Mouse (Mus musculus): ENCODE results near the gene Kpna4. TPM values are rescaled to one million over a fixed set of nuclear protein-coding genes. Genes with fewer than 3 reads are reported as not detected.

Gene Kpna4
- total RNA-seq (2021): 10 to 100 TPM; 50.0 to 54.8 TPM
- long read RNA-seq, experiment 1, full-length matches to known transcripts: 12 of 14 reads
- long read RNA-seq, experiment 1, partial matches to known transcripts: 1 of 14 reads
- long read RNA-seq, experiment 1, other reads (novel, unspliced or antisense): 1 of 14 reads
- long read RNA-seq, experiment 2, full-length matches to known transcripts: 34 of 42 reads
- long read RNA-seq, experiment 2, partial matches to known transcripts: 2 of 42 reads
- long read RNA-seq, experiment 2, other reads (novel, unspliced or antisense): 6 of 42 reads

DNA sequence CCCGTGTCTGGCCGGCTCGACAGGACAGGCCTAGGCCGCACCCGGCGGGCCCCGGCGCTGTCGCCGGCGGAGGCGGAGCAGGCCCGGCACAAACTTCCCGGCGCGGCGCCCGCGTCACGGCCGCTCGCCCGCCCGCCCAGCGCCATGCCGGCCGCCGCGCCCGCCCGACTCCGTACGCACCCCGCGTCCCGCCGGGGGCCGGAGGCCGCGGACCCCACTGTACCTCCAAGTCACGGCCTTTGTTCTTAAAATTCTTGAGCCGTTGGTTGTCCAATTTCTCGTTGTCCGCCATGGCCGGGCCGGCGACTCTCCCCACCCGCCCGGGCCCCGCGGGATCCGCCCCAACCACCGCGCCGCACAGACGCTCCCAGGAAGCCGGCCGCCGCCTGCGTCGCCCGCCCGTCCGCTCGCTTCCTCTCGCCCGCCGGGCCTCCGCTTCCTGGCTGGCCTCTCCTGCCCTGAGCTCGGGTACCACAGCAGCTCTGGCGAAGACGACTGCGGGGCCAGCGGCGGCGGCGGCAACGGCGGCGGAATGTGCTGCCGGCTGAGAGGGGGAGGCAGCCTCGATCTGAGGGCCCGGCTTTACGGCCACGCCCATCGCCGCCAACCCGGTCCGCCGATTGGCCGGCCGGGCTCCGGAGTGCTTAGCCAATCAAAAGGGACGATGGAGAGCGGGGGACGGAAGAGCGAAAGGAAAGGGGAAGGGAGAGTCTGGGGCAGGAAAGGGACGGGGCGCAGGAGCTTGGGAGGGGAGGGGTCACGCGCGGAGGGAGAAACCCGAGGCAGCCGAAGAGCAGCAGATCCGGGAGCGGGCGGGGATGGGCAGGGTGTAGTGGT is at the start of gene Kpna4:
Kpna4 (minus strand) TSS at position 605 of the 837 bp plus-strand sequence.
- peak; percentile 86 to 88 for DNase-seq (ENCODE audit: low spot score in 2 of 2)

GRCm38 (mm10) chr3:69175229-69175628 is 48.3 kb upstream of the Kpna4 start:
- no peak for DNase-seq (ENCODE audit: low spot score in 2 of 2)

DNA sequence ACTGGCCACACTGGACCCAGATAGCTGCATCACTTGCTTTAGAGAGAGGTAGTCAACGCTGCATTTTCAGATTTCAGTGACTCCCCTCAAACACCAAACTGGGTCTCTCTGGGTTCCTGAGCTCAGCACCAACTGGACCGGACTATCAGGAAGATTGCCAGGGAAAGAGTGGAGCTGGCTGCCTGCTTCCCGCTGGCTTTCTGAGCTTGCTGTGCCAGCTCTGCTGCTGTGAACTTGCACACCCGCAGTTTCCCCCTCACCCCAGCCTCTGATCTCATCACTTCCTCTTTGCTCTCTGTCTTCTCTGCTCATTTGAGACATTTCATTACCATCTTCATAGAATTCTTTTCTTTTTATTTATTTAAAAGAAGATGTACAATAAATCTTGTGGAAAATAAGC is 44.2 kb upstream of the Kpna4 start:
- DNase-seq (ENCODE audit: low spot score in 2 of 2): no peak

DNA sequence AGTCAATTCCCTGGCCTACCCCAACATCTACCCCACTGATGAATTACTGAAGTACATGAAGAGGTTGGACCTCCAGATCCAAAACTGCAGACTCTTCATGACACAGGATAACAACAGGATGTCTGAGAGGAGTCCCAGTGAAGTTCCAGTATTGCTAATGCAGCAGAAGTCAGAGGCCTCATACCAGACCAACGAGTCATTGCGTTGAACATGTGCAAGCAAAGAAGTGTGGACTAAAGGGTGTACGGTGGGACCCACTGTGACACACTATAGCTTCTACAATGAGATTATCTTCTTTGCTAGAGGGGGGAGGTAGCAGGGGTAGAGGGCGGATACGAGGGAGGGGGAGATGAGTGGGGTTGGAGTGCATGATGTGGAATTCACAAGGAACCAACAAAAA is 42.9 kb upstream of the Kpna4 start:
- no peak for DNase-seq (ENCODE audit: low spot score in 2 of 2)

- DNase-seq (ENCODE audit: low spot score in 2 of 2): no peak
Observed at GRCm38 (mm10) chr3:69168724-69169123, 41.8 kb upstream of the Kpna4 start.

GRCm38 (mm10) chr3:69163057-69163456 is 36.1 kb upstream of the Kpna4 start:
- no peak for DNase-seq (ENCODE audit: low spot score in 2 of 2)

DNA sequence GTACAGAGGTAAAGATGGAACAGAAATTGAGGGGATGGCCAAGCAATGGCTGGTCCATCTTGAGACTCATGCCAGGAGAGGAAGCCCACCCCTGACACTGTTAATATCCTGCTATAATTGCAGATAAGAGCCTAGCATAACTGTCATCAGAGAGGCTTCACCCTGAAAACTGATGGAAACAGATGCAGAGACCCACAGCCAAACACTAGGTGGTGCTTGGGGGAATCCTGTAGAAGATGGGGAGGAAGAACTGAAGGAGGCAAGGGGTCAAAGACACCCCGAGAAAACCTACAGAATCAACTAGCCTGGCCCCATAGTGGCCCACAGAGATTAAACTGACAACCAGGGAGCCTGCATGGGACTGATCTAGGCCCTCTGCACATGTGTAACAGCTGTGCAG is 33.5 kb upstream of the Kpna4 start:
- no peak for DNase-seq (ENCODE audit: low spot score in 2 of 2)

DNA sequence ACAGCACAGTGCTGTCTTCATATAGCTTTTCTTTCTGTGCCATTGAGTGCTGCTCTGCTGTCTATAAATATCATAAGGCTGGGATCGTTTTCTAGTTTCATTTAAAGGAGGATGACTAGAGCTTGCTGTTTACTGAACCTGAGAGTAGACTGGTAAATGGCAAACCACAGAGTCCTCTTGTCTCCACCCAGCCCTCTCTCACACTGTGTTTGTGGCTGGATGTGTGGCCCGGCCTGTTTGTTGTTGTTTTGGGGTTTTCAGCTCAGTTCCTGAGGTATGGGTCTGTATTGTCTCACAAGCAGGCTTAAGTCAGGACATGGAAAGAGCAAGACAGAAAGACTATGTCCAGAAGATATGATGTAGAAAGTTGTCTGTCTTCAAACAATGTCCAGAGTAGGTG is 32.6 kb upstream of the Kpna4 start:
- DNase-seq (ENCODE audit: low spot score in 2 of 2): no peak

GRCm38 (mm10) chr3:69157886-69158285 is 31.0 kb upstream of the Kpna4 start:
- DNase-seq (ENCODE audit: low spot score in 2 of 2): no peak

GRCm38 (mm10) chr3:69156484-69156883 is 29.6 kb upstream of the Kpna4 start:
- DNase-seq (ENCODE audit: low spot score in 2 of 2): no peak

DNA sequence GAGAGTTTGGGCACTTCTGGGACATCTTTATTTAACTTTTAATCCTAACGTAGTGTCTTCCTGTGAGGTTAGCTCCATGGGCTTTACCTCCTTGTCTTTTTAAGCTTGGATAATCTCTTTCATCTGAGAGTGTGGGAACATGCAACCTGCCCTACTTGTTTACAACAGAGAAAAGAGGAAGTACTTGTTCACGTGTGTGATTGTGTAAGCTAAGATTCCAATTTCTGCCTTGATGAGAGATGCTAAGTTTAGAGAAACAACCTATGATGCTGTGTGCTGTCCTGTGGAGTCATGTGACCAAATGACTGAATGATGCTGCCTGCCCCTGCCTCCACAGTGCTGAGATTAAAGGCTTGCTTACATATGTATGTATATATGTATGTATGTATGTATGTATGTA is 27.8 kb upstream of the Kpna4 start:
- DNase-seq (ENCODE audit: low spot score in 2 of 2): no peak

- no peak for DNase-seq (ENCODE audit: low spot score in 2 of 2)
Observed at GRCm38 (mm10) chr3:69150921-69151320, 24.0 kb upstream of the Kpna4 start.

GRCm38 (mm10) chr3:69142372-69142994 is 15.6 kb upstream of the Kpna4 start:
- DNase-seq (ENCODE audit: low spot score in 2 of 2): no peak

DNA sequence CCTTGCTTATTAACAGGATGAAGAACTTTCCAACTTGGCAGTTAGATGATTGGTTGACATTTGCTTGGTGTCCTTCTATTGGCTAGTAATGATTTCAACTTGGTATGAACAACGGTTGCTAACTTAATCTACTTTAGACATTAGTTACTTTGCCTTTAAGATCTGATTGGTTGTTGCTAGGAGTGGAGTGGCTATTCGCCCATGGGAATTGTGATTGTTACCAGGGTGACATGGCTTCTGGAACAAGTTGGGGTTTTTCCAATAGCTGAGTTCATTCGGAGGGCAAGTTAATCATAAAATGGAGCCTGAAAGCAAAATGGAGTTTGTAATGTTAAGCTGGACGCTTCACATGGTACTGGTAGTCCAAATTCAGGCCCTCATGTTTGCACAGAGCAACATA is 13.9 kb upstream of the Kpna4 start:
- DNase-seq (ENCODE audit: low spot score in 2 of 2): no peak

- DNase-seq (ENCODE audit: low spot score in 2 of 2): no peak
Observed at GRCm38 (mm10) chr3:69136059-69136458, 9.1 kb upstream of the Kpna4 start.

DNA sequence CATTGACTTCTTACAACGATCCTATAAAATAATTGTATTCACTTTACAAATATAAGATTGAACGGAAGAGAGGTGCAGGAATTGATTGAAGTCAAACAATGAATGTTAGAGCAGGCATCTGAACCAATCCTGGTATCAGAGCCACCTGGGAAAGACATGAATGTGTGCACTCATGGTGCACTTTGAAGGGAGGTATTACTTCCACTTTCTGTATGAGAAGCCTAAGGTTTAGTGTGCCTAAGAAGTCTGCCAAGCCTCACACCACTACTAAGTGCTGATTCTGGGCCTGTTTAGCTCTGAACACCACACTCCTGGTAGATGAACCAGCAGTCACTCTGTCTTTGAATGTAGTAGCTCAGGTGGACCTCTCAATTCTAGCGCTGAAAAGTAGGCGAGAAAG is 4.1 kb upstream of the Kpna4 start:
- DNase-seq (ENCODE audit: low spot score in 2 of 2): no peak

DNA sequence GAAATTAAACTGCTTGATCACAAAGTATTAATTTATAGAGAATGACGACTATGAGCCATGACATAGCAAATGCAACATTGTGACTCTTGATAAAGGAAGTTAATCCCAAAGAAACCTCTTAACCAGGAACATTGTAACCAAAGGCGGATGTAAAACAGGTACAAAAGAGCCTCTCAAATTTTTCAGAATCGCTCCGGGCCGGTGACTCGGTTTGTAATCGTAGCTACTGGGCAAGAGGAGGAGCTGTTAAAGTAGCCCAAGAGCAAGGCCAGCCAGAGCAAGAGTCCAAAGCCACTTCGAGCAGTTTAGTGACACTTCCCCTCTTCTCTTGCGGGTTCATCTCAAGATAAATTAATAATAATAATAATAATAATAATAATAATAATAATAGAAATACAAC is 780 bp upstream of the Kpna4 start:
- DNase-seq (ENCODE audit: low spot score in 2 of 2): no peak

GRCm38 (mm10) chr3:69127346-69127678 is 399 bp upstream of the Kpna4 start:
- no peak for DNase-seq (ENCODE audit: low spot score in 2 of 2)

DNA sequence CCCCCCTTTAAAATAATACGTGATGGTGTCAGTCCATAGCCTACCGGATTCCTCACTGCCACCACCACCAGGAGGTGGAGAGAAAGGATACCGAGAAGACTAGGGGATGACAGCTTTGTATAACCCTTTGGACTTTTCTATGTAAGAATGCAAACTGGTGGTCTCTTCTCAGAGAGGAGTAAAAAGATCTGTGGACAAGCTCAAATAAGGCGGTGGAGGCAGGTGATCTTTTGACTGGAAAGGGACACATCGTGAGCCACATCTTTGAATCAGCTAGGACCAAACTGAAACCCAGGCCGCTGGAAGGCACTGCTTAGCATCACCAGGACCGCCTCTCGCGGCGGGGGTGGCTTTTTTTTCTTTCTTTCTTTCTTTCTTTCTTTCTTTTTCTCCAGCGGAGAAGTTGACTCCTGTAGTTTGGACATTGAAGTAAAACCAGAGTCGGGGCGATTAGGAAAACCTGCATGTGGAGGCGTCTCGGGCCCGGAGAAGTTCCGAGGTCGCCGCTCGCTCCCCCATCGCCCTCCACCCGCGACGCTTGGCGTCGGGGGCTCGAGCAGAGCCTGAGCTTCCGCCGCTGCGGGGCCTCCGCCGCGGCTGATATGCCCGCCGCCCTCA is 913 bp downstream of the Kpna4 start:
- peak in 1 of 2 experiments; percentile 5 for DNase-seq (ENCODE audit: low spot score in 2 of 2)

- DNase-seq (ENCODE audit: low spot score in 2 of 2): no peak
Observed at GRCm38 (mm10) chr3:69125461-69125860, 1.5 kb downstream of the Kpna4 start.

DNA sequence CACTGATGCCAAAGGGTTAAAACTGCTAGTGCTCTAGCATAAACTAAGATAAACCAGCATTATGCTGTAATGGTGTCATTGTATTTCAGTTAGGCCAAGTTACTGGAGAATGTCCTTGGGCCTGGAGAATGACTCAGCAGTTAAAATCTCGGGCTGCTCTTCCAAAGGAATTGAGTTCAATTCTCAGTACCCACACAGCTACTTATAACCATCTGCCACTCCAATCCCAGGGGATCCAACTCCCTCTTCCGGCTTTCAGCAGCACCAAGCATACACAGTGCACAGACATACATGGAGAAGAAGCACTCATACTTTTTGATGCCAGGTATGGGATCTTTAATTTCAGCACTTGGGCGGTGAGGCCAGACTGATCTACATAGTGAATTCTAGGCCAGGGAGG is 8.1 kb downstream of the Kpna4 start:
- no peak for DNase-seq (ENCODE audit: low spot score in 2 of 2)

- no peak for DNase-seq (ENCODE audit: low spot score in 2 of 2)
Observed at GRCm38 (mm10) chr3:69114760-69115159, 12.2 kb downstream of the Kpna4 start.

All from adrenal gland, postnatal 4 days (tissue).